Mouse (Mus musculus) c-Kit-positive CD71-positive TER-119-positive erythroid progenitor cells, embryonic 14.5 days (primary cell): ENCODE measurements around the gene Il20.
A peak's percentile ranks its signal among the peaks of the same experiment; 100 is the strongest.

Experiments
- DNase-seq: peaks from one replicate; pipeline ENCODE4 v3.0.0-alpha.2; 2013; ENCODE audit warnings: low spot score

Gene Il20

DNA sequence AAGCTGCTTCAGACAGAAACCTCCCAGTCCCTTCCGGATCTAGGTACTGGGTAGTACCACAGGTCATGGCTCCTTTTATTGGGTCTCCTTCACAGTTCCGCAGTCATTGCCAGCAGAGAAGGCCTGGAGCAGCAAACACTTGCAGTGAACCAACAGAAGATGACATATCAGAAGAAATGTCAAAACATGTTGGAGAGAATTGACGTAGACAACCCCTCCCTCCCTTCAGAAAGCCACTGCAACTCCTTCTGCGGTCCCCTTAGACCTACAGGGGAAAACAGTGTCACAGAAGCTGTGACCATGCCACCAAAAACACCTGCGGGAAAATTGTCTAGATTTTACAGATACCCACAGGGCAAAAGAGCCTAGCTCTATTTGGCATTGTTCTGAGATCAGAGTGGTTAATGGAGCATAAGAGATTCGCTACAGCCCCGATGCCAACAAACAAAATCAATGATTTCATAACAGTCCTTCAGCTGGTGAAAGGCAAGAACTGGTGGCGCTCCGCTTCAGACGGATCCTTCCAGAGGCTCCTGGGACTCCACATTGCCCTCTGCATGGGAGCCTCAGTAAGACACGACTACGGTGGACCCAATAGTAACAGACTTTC lies at the start of gene Il20:
TSS of gene Il20 (minus strand) at position 51 of the 610 bp plus-strand sequence.
- no peak for DNase-seq

DNA sequence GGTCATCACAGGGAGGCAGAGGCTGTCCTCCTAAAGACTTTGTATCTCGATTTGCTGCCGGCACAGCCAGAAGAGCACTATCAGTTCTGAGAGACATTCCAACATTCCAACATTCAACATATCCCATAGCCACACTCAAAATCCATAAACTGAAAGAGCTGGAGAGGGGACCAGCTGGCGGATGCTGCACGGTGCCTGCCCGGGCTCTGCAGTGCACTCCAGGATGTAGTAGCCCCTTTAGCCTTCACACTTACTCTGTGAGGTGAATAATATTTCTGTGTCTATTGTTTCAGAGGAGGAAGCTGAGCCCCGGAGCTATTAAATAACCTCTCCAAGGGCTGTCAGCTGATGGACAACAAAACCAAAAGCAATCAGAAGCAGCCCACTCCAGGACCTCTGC lies 35.7 kb upstream of the Il20 start:
- DNase-seq, result no peak

DNA sequence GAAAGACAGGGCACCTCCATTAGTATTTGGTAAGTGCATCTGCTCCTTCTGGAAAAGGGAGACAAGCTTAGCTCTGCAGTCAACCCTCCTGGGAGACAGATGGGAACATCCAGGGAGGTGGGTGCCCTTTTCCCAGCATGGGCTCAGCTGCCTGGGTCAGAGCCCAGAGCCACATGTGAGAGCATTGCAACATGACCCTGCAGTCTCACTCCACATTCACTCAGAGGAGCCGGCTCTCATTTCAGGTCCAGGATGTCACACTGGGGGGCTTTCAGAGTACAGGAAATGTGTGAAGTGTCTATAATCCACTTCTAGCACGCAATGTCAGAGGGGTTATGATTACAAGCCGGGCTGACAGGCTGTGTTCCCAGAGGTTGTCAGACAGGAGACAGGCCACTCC lies 30.6 kb upstream of the Il20 start:
- no peak for DNase-seq

DNA sequence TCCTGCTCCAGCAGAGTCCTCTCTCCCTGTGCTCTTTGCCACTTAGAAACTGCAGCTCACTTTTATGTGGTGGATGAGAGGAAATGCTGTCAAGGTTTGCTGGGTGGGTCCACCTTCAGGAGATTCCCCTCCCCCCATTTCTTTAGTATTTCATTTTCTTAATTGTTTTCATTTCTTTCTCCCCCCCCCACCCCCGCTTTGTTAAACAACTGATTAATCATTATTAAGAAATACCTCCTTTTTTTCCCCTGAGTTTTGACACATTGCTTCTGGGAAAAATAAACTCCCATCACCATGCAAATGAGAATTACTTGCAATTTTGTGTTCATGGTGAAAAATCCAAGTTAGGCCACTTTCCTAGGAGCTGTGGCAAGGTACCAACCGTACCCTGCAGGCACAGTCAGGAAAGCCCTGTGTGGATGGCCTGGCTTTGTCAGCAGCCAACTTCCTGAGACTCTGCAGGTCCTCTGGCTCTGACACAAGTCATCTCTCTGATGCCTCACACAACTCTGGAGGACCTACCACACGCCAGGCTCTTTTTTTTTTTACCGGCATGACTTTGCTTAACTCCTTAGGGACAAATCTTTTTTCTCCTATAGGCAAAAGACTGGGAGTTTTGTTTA lies 28.9 kb upstream of the Il20 start, which contains the start of gene Il19:
TSS of gene Il19 (minus strand) at position 51 of the 623 bp plus-strand sequence.
- no peak for DNase-seq

DNA sequence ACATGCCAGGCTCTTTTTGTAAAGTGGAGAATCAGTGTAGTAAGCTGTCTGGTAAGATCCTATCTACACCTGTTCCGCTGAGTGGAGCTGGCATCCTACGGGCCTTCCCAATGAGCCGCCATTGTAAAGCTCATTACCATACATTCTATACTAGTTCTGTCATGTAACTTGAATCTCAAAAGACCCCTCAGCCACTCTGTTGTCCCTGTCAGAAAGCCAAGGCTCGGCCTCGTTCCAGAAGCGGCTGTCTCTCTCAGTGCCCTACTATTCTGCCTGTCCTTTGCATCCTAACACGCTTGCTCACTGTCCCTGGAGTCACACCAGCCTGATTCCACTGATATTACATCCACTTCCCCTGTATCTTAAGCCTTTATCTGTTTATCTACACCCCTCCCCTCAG lies 26.9 kb upstream of the Il20 start:
- no peak for DNase-seq

DNA sequence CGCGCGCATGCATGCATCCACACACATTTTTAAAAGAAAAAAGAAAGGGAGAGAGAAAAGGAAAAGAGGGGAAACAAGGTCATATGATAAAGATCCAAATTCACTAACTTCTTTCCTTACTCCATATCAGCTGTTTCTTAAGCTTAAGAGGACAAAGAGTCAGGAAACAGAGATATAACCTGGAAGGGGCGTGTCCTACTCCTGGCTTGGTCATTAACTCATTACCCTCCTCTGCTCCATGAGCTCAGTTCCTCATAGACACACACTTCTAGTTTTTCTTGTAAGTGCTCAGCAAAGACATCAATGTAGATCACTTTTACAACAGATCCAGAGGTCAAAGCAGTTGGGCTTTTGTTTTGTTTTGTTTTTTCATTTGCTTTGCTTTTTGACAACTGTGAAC lies 25.9 kb upstream of the Il20 start:
- DNase-seq, result no peak

DNA sequence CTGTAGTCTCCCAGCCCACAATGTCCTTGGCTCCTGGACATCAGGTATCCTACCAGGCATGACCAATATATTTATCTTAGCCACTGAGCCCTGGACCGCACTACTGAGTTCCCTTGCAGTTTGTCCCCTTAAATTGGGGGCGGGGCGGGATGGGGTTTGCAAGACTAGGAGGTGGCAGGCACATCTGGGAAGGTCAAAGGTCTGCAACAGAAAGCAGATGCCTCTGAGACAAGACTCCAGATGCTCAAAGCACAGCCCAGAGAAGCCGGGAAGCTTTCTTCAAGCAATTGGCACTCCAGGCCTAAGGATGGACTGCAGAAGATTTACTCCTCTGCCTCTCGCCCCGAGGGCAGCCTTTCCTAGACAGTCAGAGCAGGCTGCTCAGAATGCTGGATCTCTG lies 25.1 kb upstream of the Il20 start:
- no peak for DNase-seq

DNA sequence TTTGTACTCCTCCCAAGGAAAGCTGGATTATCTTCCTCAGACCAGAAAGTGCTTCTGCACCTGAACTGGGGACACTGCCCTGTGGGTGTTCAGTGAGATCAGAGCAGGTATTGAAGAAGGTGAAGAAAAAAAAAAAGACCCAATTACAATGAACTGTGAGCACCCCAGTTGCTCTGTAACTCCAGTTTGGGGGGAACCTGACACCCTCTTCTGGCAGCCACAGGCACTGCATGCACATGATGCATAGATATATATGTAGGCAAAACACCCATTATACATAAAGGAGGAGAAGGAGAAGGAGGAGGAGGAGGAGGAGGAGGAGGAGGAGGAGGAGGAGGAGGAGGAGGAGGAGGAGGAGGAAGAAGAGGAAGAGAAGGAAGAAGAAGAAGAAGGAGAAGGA lies 15.2 kb upstream of the Il20 start:
- peak; percentile 4 for DNase-seq

DNA sequence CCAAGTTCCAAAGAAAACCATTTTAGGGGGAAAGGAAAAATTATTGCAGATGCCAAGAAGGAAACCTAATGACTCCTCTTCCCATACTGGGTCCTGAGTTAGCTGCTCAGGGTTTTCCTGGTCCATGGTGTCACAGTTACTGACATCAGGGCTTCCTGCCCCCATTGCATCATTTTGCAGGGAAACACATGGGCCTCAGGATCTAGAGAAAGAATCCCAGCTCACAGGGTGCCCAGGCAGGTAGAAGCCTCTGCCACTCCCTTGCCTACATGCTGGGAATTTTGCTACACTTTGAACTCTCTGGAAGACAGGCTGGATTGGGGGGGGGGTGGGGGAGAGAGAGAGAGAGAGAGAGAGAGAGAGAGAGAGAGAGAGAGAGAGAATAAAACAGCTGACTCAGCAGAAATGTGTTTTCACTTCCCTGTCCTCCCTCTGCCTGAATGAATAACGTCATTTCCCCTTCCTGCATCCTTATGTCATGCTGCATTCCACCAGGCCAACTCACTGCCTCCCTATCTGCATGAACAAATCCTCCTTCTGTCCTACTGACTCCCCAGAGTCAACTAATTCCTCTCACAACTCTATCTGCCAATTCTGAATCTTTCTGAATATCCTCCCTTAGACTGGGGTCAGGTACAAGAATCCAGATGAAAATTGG lies 7.2 kb upstream of the Il20 start:
- DNase-seq, result no peak

DNA sequence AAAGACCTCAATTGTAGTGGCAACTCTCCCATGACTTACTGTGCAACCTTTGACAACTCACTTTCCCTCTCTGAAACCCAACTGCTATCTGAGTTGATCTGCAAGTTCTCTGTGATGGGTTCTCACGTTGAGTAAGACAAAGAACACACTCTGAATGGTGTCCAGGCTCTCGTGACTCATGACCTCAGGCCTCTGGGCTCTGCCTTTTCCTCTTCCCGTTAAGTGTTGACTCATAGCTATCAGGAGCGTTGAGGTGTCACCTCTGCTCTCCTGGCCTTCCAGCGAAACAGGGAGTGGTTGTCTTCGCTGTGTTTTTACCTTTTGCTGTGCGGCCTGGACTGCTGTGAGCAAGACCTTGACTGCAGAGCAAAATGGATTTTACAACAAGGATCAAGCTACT lies 8.7 kb downstream of the Il20 start:
- no peak for DNase-seq

DNA sequence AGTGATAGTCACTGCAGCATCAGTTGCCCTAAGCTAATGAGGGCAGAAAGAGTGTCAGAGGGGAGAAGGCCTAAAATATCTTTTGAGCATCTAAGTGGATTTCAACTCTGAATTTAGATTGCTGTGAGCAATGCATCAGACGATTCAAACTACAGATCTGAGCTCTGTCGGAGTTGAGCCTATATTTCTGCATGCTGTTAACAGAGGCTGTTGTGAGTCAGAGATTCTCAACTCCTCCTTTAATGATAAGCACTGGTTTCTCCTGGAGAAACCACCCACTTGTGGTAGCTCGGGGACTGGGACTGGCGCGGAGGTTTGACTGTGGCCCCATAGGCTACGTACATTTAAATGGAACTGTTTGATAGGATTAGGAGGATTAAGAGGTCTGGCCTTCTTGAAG lies 16.8 kb downstream of the Il20 start:
- DNase-seq, result no peak

DNA sequence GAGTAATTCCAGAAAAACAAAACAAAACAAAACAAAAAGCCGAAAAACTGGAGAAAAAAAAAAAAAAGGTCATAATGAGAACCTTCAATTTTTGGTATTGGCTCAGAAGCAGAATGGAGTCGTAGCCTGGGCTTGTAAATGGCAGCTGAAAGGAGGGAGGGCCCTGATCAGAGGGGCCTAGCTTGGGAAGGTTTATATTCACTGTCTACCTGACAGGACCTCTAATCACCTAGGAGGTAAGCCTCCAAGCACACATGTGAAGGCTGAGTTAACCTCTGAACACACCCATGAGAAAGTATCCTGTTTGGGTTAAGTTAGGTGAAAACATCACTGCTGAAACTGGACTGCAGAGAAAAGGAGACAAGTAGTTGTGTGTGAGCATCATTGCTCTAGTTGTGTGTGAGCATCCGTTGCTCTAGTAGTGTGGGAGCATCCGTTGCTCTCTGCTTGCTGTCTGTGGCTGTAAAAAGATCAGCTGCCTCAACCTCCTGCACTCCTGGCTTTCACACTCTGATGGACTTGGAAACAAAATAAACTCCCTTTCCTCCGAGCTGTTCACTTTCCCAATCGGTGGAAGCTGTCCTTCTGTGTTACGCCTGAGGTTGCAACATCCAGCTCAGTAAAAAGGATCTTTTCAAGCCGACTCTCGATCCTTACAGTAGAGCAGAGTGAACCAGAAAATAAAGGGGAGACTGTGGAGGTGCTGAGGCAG lies 17.8 kb downstream of the Il20 start:
- DNase-seq, result no peak

DNA sequence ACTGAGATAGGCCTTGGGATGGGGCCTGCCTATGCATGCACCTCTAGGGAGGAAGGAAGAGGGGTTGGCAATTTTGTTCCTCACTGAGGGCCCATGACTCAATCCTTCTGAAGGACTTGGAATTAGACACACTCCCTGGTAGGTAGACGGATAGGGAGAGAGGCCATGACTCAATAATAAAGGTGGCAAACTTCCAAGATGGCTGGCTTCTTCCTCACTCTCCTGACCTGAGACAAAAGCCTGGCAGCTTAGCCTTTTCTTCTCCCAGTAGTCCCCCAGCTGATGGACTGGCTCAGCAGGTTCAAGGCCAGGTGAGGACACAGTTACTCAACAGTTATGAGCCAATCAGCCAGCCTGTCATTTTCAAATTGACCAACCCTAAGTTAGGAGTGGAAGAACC lies 18.8 kb downstream of the Il20 start:
- no peak for DNase-seq

DNA sequence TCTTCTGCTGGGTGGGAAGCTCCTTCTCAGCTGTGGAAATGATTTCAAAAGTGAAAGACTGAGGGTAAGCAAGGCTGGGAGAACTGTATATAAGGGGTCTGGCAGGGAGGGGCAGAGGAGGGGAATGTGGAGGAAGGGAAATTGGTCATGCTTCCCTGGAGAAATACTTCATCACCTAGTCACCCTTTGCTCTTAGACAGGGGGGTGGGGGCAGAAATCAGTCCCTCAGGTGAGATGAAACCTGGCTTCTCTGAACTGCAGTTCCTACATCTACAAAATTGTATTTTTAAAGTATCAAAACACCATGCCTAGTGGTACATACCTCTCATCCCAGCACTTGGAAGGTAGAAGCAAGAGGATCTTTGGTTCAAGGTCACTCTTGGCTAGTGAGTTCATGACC lies 23.9 kb downstream of the Il20 start, which contains the start of gene Il24:
TSS of gene Il24 (minus strand) at position 101 of the 400 bp plus-strand sequence.
- DNase-seq, result no peak

DNA sequence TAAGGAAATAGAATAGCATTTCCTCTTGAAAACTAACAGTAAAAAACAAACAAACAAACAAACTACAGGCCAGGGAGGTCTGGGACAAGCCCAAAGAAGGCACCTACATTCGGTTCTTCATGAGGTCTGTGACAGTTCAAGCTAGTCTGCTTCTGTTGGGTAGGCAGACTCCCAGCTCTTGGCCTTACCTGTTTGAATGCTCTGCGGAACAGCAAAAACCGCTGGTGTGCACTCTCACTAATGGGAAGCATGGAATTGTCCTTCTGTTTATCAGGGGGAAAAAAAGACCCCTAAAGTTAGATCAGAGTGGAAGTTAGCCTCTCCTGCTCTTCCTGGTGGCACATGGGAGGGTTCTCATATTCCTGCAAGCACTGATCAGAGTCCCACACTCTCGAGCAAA lies 28.1 kb downstream of the Il20 start:
- no peak for DNase-seq

DNA sequence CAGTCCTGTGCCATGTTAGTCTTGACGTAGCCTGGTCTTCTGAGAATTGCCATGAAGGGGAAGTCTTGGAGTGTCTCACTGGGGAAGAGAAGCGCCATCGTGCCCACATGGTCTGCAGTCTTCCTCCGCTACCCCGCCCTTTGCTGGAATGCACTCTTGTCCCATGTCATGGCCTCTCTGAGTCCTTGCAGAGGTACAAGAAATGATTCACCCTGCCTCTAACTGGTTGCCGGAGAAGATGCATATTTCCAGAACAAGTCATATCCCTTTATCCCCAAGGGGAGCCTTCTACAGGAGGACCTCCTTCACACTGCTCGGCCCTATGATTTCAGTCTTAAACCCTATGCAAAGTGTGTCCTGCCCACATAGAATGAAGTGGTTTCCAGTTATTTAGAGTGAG lies 31.3 kb downstream of the Il20 start:
- no peak for DNase-seq

DNA sequence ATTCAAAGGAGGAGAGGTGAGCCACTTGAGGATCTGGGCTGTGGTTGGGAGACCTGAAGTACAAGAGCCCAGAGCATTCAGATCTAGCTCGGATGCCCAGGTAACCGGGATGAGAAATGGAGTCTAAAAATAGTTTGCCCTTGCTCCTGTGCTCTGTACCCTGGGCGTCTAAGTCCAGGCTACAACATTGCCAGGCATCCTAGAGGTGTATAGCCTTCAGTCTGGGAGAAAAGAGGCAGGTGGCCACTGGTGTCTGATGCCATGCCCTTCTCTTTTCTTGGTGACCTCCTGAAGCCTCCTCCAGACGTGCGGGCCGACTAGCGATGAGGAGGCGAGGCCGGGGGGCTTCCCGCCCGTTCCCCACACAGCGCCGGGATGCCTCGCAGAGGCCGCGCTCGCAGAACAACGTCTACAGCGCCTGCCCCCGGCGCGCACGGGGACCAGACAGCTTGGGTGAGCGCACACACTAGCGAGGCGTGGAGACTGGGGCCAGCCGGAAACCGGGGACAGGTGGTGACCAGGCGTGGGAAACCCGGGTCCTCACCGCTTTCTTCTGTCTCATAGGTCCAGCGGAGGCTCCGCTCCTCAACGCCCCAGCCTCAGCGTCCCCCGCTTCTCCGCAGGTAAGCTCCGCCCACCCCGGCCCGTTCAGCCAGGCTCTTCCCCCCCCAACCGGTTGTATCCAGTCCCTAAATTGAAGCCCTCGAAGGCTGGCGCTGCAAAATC lies 33.2 kb downstream of the Il20 start:
- DNase-seq, result no peak

DNA sequence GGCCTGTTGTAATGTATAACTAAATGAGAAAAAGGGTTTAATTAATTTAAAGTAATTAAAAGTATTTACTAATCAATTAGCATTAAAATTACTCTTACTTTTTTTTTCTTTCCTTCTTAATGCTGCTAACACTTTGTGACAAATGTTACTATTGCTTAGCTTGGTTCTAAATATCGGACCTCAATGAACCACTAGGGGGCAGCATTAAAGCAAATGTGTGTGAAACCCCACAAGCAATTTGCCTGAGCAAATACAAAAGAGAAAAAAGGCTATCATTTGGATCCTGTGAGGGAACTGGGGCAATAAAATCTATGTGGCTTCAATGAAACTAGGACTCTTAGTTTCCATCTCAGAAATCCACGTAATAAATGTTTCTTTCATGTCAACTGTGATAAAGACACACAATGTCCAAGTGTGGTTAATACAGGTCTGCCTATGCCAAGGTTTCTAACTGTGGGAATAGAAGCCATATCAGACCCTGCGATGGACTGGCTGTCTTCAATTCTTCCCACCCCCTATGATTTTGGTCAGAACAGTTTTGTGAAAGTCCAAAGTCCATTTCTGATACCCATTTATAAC lies 34.2 kb downstream of the Il20 start:
- DNase-seq, result peak; percentile 54

DNA sequence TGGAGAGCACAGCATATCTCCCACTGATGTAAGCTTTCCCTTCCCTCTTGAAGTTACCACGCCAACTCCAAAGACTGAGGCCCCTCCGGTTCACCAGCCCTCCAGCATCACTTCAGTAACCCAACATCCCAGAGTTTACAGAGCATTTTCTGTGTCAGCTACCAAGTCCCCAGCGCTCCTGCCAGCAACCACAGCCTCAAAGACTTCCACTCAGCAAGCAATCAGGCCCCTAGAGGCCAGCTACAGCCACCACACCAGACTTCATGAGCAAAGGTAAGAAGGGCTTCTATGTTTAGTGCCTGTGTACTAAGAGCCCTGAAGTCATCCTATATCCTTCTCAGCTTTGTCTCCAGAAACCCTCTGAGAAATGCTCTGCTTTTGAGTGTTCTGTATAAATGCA lies 35.3 kb downstream of the Il20 start:
- DNase-seq, result no peak

DNA sequence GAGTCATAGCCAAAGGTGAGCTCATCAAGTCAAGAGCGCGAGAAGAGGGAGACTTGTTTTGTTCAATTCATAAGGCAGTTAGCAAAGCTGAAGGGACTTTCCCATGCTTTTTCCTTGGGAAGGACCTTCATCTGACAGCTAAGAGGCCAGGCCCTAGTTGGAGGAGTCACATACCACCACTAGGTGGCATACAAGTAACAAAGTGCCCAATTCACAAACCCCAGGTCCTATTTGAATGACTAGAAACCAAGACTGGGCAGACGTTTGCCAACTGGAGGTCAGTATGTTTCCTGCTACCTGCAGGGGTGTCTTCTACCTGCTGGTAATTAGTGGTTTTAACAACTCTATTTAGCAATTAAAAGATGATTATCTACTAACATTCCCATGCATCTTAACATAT lies 36.1 kb downstream of the Il20 start:
- peak; percentile 22 for DNase-seq

DNA sequence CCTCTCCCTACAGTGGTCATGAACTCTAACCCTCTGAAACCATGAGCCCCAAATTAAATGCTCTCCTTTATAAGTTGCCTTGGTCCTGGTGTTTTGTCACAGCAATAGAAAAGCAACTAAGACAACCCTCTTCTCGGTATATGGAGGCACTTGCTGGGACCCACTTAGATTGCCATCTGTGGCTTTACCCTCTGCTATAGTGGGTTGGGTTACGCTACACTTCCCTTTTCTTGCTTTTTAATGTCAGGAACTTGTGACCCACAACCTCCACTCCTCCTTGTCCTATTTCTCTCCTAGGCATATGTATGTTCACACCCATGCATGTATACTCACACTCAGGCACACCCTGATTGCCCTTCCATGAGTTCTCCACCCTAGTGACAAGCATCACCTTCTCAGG lies 38.3 kb downstream of the Il20 start:
- no peak for DNase-seq
